Mouse (Mus musculus) heart, postnatal 36 days (tissue): ENCODE measurements at regions not wholly inside any gene's neighbourhood (a gene's known extent, or its start where the extent isn't known, plus 50 kb on each side); places are given as distances from the start of the nearest gene placed in this dataset.

ENCODE experiments used
- DNase-seq, 2 experiments: peaks; one replicate each; pipeline ENCODE4 v3.0.0; 2021 to 2022
- intact Hi-C: fragments of 180-260 bp; cut with DNase I; formaldehyde crosslinking; loops from one replicate; pipeline ENCODE4 v1.15.1; 2025

- intact Hi-C loops = no loop called here
- no peak for DNase-seq
These were observed 81.7 kb downstream of the Slc35b3 start for GRCm38 (mm10) chr13:38878718-38879669.

GRCm38 (mm10) chr13:38875923-38876322 is 84.8 kb downstream of the Slc35b3 start:
- no peak for DNase-seq
- intact Hi-C loops = no loop called here

- intact Hi-C loops = no loop called here
- no peak for DNase-seq
These were observed 96.7 kb downstream of the Slc35b3 start for GRCm38 (mm10) chr13:38864002-38864401.

- intact Hi-C loops = loop anchor here (5.0 kb wide), 1 partner anchor 157 kb away; no protein-coding TSS in a partner anchor
- DNase-seq = no peak
These were observed 104.9 kb downstream of the Slc35b3 start for GRCm38 (mm10) chr13:38855742-38856141.

GRCm38 (mm10) chr13:38854986-38855385 is 105.7 kb downstream of the Slc35b3 start:
- intact Hi-C loops = loop anchor here (5.0 kb wide), 1 partner anchor 157 kb away; no protein-coding TSS in a partner anchor
- DNase-seq = no peak

GRCm38 (mm10) chr13:38852868-38853267 is 107.8 kb downstream of the Slc35b3 start:
- no peak for DNase-seq
- intact Hi-C loops = no loop called here

GRCm38 (mm10) chr13:38851820-38852219 is 108.9 kb downstream of the Slc35b3 start:
- no peak for DNase-seq
- intact Hi-C loops = no loop called here

- no peak for DNase-seq
- intact Hi-C loops = no loop called here
These were observed 122.4 kb downstream of the Slc35b3 start for GRCm38 (mm10) chr13:38838231-38838630.

GRCm38 (mm10) chr13:38825649-38826048 is 135.0 kb downstream of the Slc35b3 start:
- intact Hi-C loops = no loop called here
- DNase-seq = no peak

- intact Hi-C loops = no loop called here
- no peak for DNase-seq
These were observed 141.1 kb downstream of the Slc35b3 start for GRCm38 (mm10) chr13:38819526-38819925.

- no peak for DNase-seq
- intact Hi-C loops = no loop called here
These were observed 141.9 kb downstream of the Slc35b3 start for GRCm38 (mm10) chr13:38818781-38819180.

- no peak for DNase-seq
- intact Hi-C loops = no loop called here
These were observed 144.4 kb downstream of the Slc35b3 start for GRCm38 (mm10) chr13:38816296-38816695.

- intact Hi-C loops = no loop called here
- no peak for DNase-seq
These were observed 145.5 kb downstream of the Slc35b3 start for GRCm38 (mm10) chr13:38815002-38815707.

- intact Hi-C loops = no loop called here
- DNase-seq = no peak
These were observed 139.7 kb upstream of the Eef1e1 start for GRCm38 (mm10) chr13:38798514-38798913.

- DNase-seq = no peak
These were observed 134.6 kb upstream of the Eef1e1 start for GRCm38 (mm10) chr13:38793456-38793855.

GRCm38 (mm10) chr13:38780630-38781010 is 121.8 kb upstream of the Eef1e1 start:
- DNase-seq = no peak
- intact Hi-C loops = no loop called here

More at GRCm38 (mm10) chr13:38793456-38793855, 134.6 kb upstream of the Eef1e1 start:
- intact Hi-C loops = no loop called here

GRCm38 (mm10) chr13:38779984-38780629 is 121.2 kb upstream of the Eef1e1 start:
- DNase-seq = no peak
- intact Hi-C loops = no loop called here

GRCm38 (mm10) chr13:38776546-38776945 is 117.7 kb upstream of the Eef1e1 start:
- intact Hi-C loops = no loop called here
- no peak for DNase-seq

GRCm38 (mm10) chr13:38772996-38773395 is 114.1 kb upstream of the Eef1e1 start:
- intact Hi-C loops = no loop called here
- no peak for DNase-seq

GRCm38 (mm10) chr13:38766133-38766532 is 107.3 kb upstream of the Eef1e1 start:
- intact Hi-C loops = no loop called here
- DNase-seq = peak in 1 of 2 experiments; percentile 9

GRCm38 (mm10) chr13:38760261-38760660 is 101.4 kb upstream of the Eef1e1 start:
- DNase-seq = no peak
- intact Hi-C loops = loop anchor here (5.0 kb wide), 1 partner anchor 68 kb away; no protein-coding TSS in a partner anchor
